In the genomic region with DNA sequence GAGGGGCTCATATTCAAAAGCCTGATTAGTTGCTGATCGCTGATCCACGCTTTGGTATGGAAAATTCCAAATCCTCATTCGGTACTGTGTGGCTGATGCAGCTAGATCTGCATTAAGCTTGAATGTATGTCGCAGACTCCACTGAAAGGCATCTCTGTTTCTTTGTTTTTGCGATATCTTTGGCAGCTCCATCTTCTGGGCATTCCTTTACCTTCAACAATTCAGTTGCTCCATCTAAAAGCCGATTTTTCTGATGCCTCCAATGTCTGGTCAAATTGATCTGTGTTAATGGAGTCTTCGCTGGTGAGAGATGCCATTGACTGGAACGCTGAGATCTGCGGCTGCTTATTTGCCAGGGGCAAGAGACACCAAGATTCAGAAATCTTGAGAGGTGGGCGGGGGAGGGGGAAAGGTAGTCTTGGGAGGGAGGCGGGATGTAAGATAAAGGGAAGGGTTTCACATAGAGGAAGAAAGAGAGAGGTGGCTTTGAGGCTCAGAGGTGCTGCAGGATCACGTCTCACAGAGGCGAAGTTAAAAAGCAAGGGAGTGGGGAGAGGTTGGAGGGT, we compare ENCODE assay signal across 9 mouse cellular contexts. TPM values are rescaled to one million over a fixed set of nuclear protein-coding genes. Genes with fewer than 3 reads are reported as not detected.
DNase-seq lines count a peak whose midpoint lies in the region; ATAC-seq and TF ChIP-seq lines count a peak whose summit lies in the region.
"Had no signal": no experiment of that assay in that cellular context is flagged by ENCODE, and none has a peak within 500 bp of the region (broad histone marks: within the 10 kb centered on the region; RNA-seq: fewer than 3 reads in every experiment).

No protein-coding gene starts in this region.

- no peaks in the 10 kb centered on the region for H3K36me3 ChIP-seq in heart, embryonic 13.5 days
- no peaks in the 10 kb centered on the region for H3K36me3 ChIP-seq in embryonic facial prominence, embryonic 15.5 days
- no peaks in the 10 kb centered on the region for H3K36me3 ChIP-seq in lung, postnatal 0 days (ENCODE audit: insufficient read depth, low read length)
- H3K36me3 ChIP-seq: lung, embryonic 15.5 days had no signal

- no peak overlapping the region for H3K9ac ChIP-seq in heart, embryonic 13.5 days
- H3K9ac ChIP-seq in embryonic facial prominence, embryonic 15.5 days: no peak overlapping the region
- no peak overlapping the region for H3K9ac ChIP-seq in lung, postnatal 0 days (replicated peaks; ENCODE audit: low read depth)
- H3K9ac ChIP-seq: lung, embryonic 15.5 days had no signal

- H3K27ac ChIP-seq in heart, embryonic 13.5 days (replicated peaks): no peak overlapping the region
- no peak overlapping the region for H3K27ac ChIP-seq in embryonic facial prominence, embryonic 15.5 days (replicated peaks)
- H3K27ac ChIP-seq in lung, postnatal 0 days (ENCODE audit: low read length): no peak overlapping the region
- H3K27ac ChIP-seq: lung, embryonic 15.5 days had no signal

- peak overlapping the region; percentile 67 for H3K4me3 ChIP-seq in heart, embryonic 13.5 days
- H3K4me3 ChIP-seq in embryonic facial prominence, embryonic 15.5 days (replicated peaks): no peak overlapping the region
- no peak overlapping the region for H3K4me3 ChIP-seq in lung, postnatal 0 days (ENCODE audit: low read depth, low read length)

- H3K27me3 ChIP-seq in heart, embryonic 13.5 days (replicated peaks): peaks cover 49% of the 10 kb centered on the region
- H3K27me3 ChIP-seq in embryonic facial prominence, embryonic 15.5 days: peaks cover 49% of the 10 kb centered on the region
- peaks cover 23% of the 10 kb centered on the region for H3K27me3 ChIP-seq in lung, postnatal 0 days (replicated peaks; ENCODE audit: insufficient read depth, low read length)

- DNase-seq in heart, postnatal 4 days: no peak
- peak; percentile 21 to 36 for DNase-seq in layer of hippocampus, postnatal 10 days (ENCODE audit: low spot score in 2 of 2)
- peak; percentile 20 for DNase-seq in neural tube, embryonic 10.5 days (ENCODE audit: extremely low spot score, low spot score)
- no peak for DNase-seq in lung, postnatal 0 days (ENCODE audit: low spot score)
- no peak for DNase-seq in lung, postnatal 14 days

- H3K9me3 ChIP-seq in heart, embryonic 13.5 days: no peaks in the 10 kb centered on the region
- H3K9me3 ChIP-seq in embryonic facial prominence, embryonic 15.5 days (replicated peaks): no peaks in the 10 kb centered on the region
- no peaks in the 10 kb centered on the region for H3K9me3 ChIP-seq in lung, postnatal 0 days (ENCODE audit: low read length)
- H3K9me3 ChIP-seq: lung, embryonic 15.5 days had no signal

- H3K4me1 ChIP-seq in heart, embryonic 13.5 days: peaks cover 23% of the 10 kb centered on the region
- H3K4me1 ChIP-seq in embryonic facial prominence, embryonic 15.5 days: peaks cover 20% of the 10 kb centered on the region
- peaks cover 12% of the 10 kb centered on the region for H3K4me1 ChIP-seq in lung, postnatal 0 days (ENCODE audit: insufficient read depth, low read depth, low read length)

- WGBS in heart, embryonic 13.5 days: 13% methylated on average over 13 of the region's 13 CpGs
- 6% methylated on average over 13 of the region's 13 CpGs for WGBS in embryonic facial prominence, embryonic 15.5 days
- WGBS in lung, postnatal 0 days: 17% methylated on average over 13 of the region's 13 CpGs

- peak overlapping the region; percentile 100 for H3K4me2 ChIP-seq in heart, embryonic 13.5 days
- H3K4me2 ChIP-seq in embryonic facial prominence, embryonic 15.5 days (replicated peaks): peak overlapping the region; percentile 99
- H3K4me2 ChIP-seq in lung, postnatal 0 days (replicated peaks; ENCODE audit: low read depth, low read length): no peak overlapping the region

- no peak for TF ChIP-seq CTCF in lung, postnatal 0 days (IDR thresholded peaks at IDR 0.05)

- ATAC-seq in heart, embryonic 13.5 days (ENCODE audit: extremely low read depth, insufficient number of reproducible peaks, low FRiP score, low TSS enrichment): no peak
- no peak for ATAC-seq in embryonic facial prominence, embryonic 15.5 days (ENCODE audit: insufficient number of reproducible peaks, low FRiP score, low TSS enrichment, low read depth)
- no peak for ATAC-seq in lung, postnatal 0 days
- no peak for ATAC-seq in megakaryocyte-erythroid progenitor cell, adult 5-6 weeks (replicated peaks; ENCODE audit: low FRiP score, low TSS enrichment, poor library complexity, severe bottlenecking)

- TF ChIP-seq EP300 in lung, postnatal 0 days (IDR thresholded peaks at IDR 0.05): no peak

RNA-seq across cellular contexts. Expression of a gene that starts 25.0 kb away (rescaled TPM):
- polyA plus RNA-seq in heart, embryonic 13.5 days (2015; fragmentation: Nextera tagmentation; extraction: Ambion mirVana): 1.1 and 1.7 TPM in 2 replicates
- total RNA-seq in heart, postnatal 4 days (2021): under 1 TPM; 0.36 to 0.41 TPM
- polyA plus RNA-seq in embryonic facial prominence, embryonic 15.5 days (2015; fragmentation: Nextera tagmentation; extraction: Ambion mirVana): 11.6 and 11.7 TPM in 2 replicates
- total RNA-seq in layer of hippocampus, postnatal 10 days (2021): 10 to 100 TPM; 40.1 to 42.0 TPM
- polyA plus RNA-seq in lung, postnatal 0 days (2015; fragmentation: Nextera tagmentation; extraction: Ambion mirVana): 3.0 and 4.0 TPM in 2 replicates
- total RNA-seq in megakaryocyte-erythroid progenitor cell, adult 5-6 weeks (2014; fragmentation: Nextera tagmentation): not detected in 2 replicates
- total RNA-seq in megakaryocyte-erythroid progenitor cell, adult 5-6 weeks (2017): not detected in 2 replicates

Comparison
In these comparisons a context has a peak if more than half of its experiments do, and no peak if none do; other contexts are left out.
1. DNase-seq: peak in layer of hippocampus, postnatal 10 days (2 of 2) and neural tube, embryonic 10.5 days (single experiment); none in heart, postnatal 4 days (single experiment), lung, postnatal 0 days (single experiment) and lung, postnatal 14 days (single experiment).
2. RNA of a gene that starts 25.0 kb away (total RNA-seq): 40.1 to 42.0 TPM in layer of hippocampus, postnatal 10 days; 0.36 to 0.41 TPM in heart, postnatal 4 days and not detected in megakaryocyte-erythroid progenitor cell, adult 5-6 weeks; every median in the first group is over 10 times any median in the second.